Mouse (Mus musculus) embryonic fibroblast, embryonic 13.5 days (primary cell): Measurements from ENCODE around the gene Exoc4.

Experiments used
- CTCF ChIP-seq: IDR thresholded peaks from 2 replicates; pipeline ENCODE4 v1.5.1; 2011; ENCODE audit warnings: mild to moderate bottlenecking, control low read depth, low read length, moderate library complexity, borderline replicate concordance; ENCODE audit not compliant: insufficient read depth
- POLR2A ChIP-seq: IDR thresholded peaks from 2 replicates; pipeline ENCODE4 v1.6.1; 2011; ENCODE audit warnings: low read depth, mild to moderate bottlenecking, control low read depth, low read length, moderate library complexity

- no peak for TF ChIP-seq POLR2A
- no peak for TF ChIP-seq CTCF
Measured at GRCm38 (mm10) chr6:33263950-33264349, 15.1 kb downstream of the Exoc4 start.
